Mouse (Mus musculus) myocyte (in vitro differentiated cells): ENCODE measurements around the gene Peli1.

Experiments
- POLR2A ChIP-seq: IDR thresholded peaks from one replicate; pipeline ENCODE4 v1.6.1; 2011; ENCODE audit warnings: low read depth, mild to moderate bottlenecking, control low read depth, moderate library complexity; ENCODE audit not compliant: insufficient read length
- POLR2AphosphoS2 ChIP-seq: IDR thresholded peaks from one replicate; pipeline ENCODE4 v1.6.1; 2011; ENCODE audit warnings: low read depth, control low read depth; ENCODE audit not compliant: insufficient read length
- TCF12 ChIP-seq: IDR thresholded peaks from one replicate; pipeline ENCODE4 v1.6.1; 2011; ENCODE audit warnings: mild to moderate bottlenecking, control low read depth; ENCODE audit not compliant: poor library complexity, insufficient read depth, severe bottlenecking
- TCF3 ChIP-seq: IDR thresholded peaks from one replicate; pipeline ENCODE4 v1.6.1; 2011; ENCODE audit warnings: low read depth, control low read depth; ENCODE audit not compliant: insufficient read length
- USF1 ChIP-seq: IDR thresholded peaks from one replicate; pipeline ENCODE4 v1.6.1; 2011; ENCODE audit warnings: low read depth, mild to moderate bottlenecking, control low read depth, moderate library complexity

DNA sequence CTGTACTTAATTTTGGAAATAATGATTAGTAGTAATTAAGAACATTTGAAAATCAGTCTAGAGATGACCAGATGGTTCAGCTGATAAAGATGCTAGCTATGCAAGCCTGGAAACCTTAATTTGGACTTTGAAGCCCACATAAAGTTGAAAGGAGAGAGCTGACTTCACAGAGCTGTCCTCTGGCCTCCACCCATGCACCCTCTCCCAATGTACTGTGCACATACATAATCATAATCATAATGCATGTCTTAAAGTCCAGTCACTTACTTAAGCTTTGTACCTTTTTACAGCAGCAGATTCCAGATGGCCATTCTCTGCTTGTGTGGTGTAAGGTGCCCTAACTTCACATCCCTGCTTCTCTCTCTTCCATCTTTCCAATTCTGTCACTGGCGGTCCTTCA is 9.6 kb downstream of the Peli1 start:
- no peak for TF ChIP-seq TCF12
- no peak for TF ChIP-seq TCF3
- no peak for TF ChIP-seq POLR2A
- no peak for TF ChIP-seq USF1
- no peak for TF ChIP-seq POLR2AphosphoS2
